Mouse (Mus musculus): Measurements from ENCODE around the gene Abhd14b. TPM values are rescaled to one million over a fixed set of nuclear protein-coding genes. Genes with fewer than 3 reads are reported as not detected.
A peak's percentile ranks its signal among the peaks of the same experiment; 100 is the strongest.

Abhd14b gene
- polyA plus RNA-seq, 1 experiment from 2014 or later: 44.1 TPM

- under 1% methylated on average over 48 of the region's 74 CpGs for WGBS
- ATAC-seq (ENCODE audit: insufficient number of reproducible peaks, low FRiP score, low TSS enrichment, low read depth): peak; percentile 73
- Histone ChIP-seq H3K27me3 (no peaks in the 10 kb centered on the region), H3K36me3 (no peaks in the 10 kb centered on the region), H3K27ac (replicated peaks) (peak within 1 kb of the TSS; percentile 90), H3K9me3 (replicated peaks) (no peaks in the 10 kb centered on the region), H3K4me2 (replicated peaks) (peak within 1 kb of the TSS; percentile 89), H3K4me1 (peaks cover 92% of the 10 kb centered on the region), H3K9ac (peak within 1 kb of the TSS; percentile 60), H3K4me3 (replicated peaks) (peak within 1 kb of the TSS; percentile 70)
Observed at GRCm38 (mm10) chr9:106453271-106454070, 6.2 kb downstream of the Abhd14b start, which contains the start of gene Pcbp4. Gene Pcbp4 (plus strand): TSS chr9:106453291.

GRCm38 (mm10) chr9:106454071-106454761 is 7.0 kb downstream of the Abhd14b start:
- Histone ChIP-seq H3K27me3 (no peaks in the 10 kb centered on the region), H3K27ac (replicated peaks) (peak overlapping the region; percentile 90), H3K9ac (peak overlapping the region; percentile 60), H3K4me2 (replicated peaks) (peak overlapping the region; percentile 89), H3K36me3 (no peaks in the 10 kb centered on the region), H3K4me3 (replicated peaks) (peak overlapping the region; percentile 70), H3K4me1 (peaks cover 84% of the 10 kb centered on the region), H3K9me3 (replicated peaks) (no peaks in the 10 kb centered on the region)
- peak; percentile 13; the same call in 1 of the 2 replicates for ATAC-seq (ENCODE audit: insufficient number of reproducible peaks, low FRiP score, low TSS enrichment, low read depth)
- 2% methylated on average over 19 of the region's 20 CpGs for WGBS

- H3K9me3 ChIP-seq (replicated peaks): no peaks in the 10 kb centered on the region
- H3K4me2 ChIP-seq (replicated peaks): peak overlapping the region; percentile 89
- WGBS: 3% methylated on average over 17 of the region's 17 CpGs
- H3K27me3 ChIP-seq: no peaks in the 10 kb centered on the region
- H3K27ac ChIP-seq (replicated peaks): peak overlapping the region; percentile 90
- peak overlapping the region; percentile 70 for H3K4me3 ChIP-seq (replicated peaks)
- peaks cover 77% of the 10 kb centered on the region for H3K4me1 ChIP-seq
- no peaks in the 10 kb centered on the region for H3K36me3 ChIP-seq
- no peak; the same call in 1 of the 2 replicates for ATAC-seq (ENCODE audit: insufficient number of reproducible peaks, low FRiP score, low TSS enrichment, low read depth)
- peak overlapping the region; percentile 60 for H3K9ac ChIP-seq
Observed at GRCm38 (mm10) chr9:106454888-106455681, 7.8 kb downstream of the Abhd14b start.

GRCm38 (mm10) chr9:106456325-106457162 is 9.3 kb downstream of the Abhd14b start:
- H3K4me3 ChIP-seq (replicated peaks): peak overlapping the region; percentile 70
- H3K36me3 ChIP-seq: peaks cover 7% of the 10 kb centered on the region
- no peaks in the 10 kb centered on the region for H3K27me3 ChIP-seq
- ATAC-seq (ENCODE audit: insufficient number of reproducible peaks, low FRiP score, low TSS enrichment, low read depth): peak; percentile 5; the same call in 1 of the 2 replicates
- H3K27ac ChIP-seq (replicated peaks): peak overlapping the region; percentile 90
- H3K9ac ChIP-seq: no peak overlapping the region
- peak overlapping the region; percentile 89 for H3K4me2 ChIP-seq (replicated peaks)
- no peaks in the 10 kb centered on the region for H3K9me3 ChIP-seq (replicated peaks)
- 31% methylated on average over 15 of the region's 15 CpGs for WGBS
- peaks cover 62% of the 10 kb centered on the region for H3K4me1 ChIP-seq

- Histone ChIP-seq H3K4me3 (replicated peaks) (peak overlapping the region; percentile 70; the same call in 1 of the 2 replicates), H3K27ac (replicated peaks) (peak overlapping the region; percentile 90), H3K4me1 (peaks cover 56% of the 10 kb centered on the region)
Observed at GRCm38 (mm10) chr9:106457163-106457559, 9.9 kb downstream of the Abhd14b start.

GRCm38 (mm10) chr9:106457920-106458319 is 10.7 kb downstream of the Abhd14b start:
- Histone ChIP-seq H3K4me1 (peaks cover 49% of the 10 kb centered on the region), H3K36me3 (peaks cover 18% of the 10 kb centered on the region), H3K9ac (no peak overlapping the region)

More at GRCm38 (mm10) chr9:106457163-106457559, 9.9 kb downstream of the Abhd14b start:
- no peaks in the 10 kb centered on the region for H3K27me3 ChIP-seq
- H3K9ac ChIP-seq: 0 out of 2 replicates have a peak overlapping the region, but pooled peaks have one; percentile 6
- WGBS: 53% methylated on average over 9 of the region's 9 CpGs
- ATAC-seq (ENCODE audit: insufficient number of reproducible peaks, low FRiP score, low TSS enrichment, low read depth): no peak
- H3K9me3 ChIP-seq (replicated peaks): no peaks in the 10 kb centered on the region
- H3K36me3 ChIP-seq: peaks cover 13% of the 10 kb centered on the region
- H3K4me2 ChIP-seq (replicated peaks): peak overlapping the region; percentile 89; the same call in 1 of the 2 replicates

GRCm38 (mm10) chr9:106459946-106460345 is 12.7 kb downstream of the Abhd14b start:
- Histone ChIP-seq H3K36me3 (peaks cover 27% of the 10 kb centered on the region), H3K9ac (no peak overlapping the region), H3K4me2 (replicated peaks) (no peak overlapping the region), H3K4me1 (peaks cover 42% of the 10 kb centered on the region), H3K9me3 (replicated peaks) (no peaks in the 10 kb centered on the region), H3K27ac (replicated peaks) (no peak overlapping the region), H3K27me3 (peaks cover 5% of the 10 kb centered on the region; the same call in 1 of the 2 replicates), H3K4me3 (replicated peaks) (no peak overlapping the region)
- WGBS: 77% methylated on average over 15 of the region's 15 CpGs
- no peak for ATAC-seq (ENCODE audit: insufficient number of reproducible peaks, low FRiP score, low TSS enrichment, low read depth)

More at GRCm38 (mm10) chr9:106457920-106458319, 10.7 kb downstream of the Abhd14b start:
- Histone ChIP-seq H3K9me3 (replicated peaks) (no peaks in the 10 kb centered on the region), H3K4me3 (replicated peaks) (no peak overlapping the region), H3K27ac (replicated peaks) (no peak overlapping the region), H3K27me3 (no peaks in the 10 kb centered on the region), H3K4me2 (replicated peaks) (no peak overlapping the region)
- WGBS: 67% methylated on average over 5 of the region's 5 CpGs
- no peak for ATAC-seq (ENCODE audit: insufficient number of reproducible peaks, low FRiP score, low TSS enrichment, low read depth)

GRCm38 (mm10) chr9:106460401-106461025 is 13.3 kb downstream of the Abhd14b start:
- ATAC-seq (ENCODE audit: insufficient number of reproducible peaks, low FRiP score, low TSS enrichment, low read depth): no peak
- H3K36me3 ChIP-seq: peaks cover 27% of the 10 kb centered on the region
- 66% methylated on average over 18 of the region's 18 CpGs for WGBS
- peaks cover 42% of the 10 kb centered on the region for H3K4me1 ChIP-seq
- no peak overlapping the region for H3K4me2 ChIP-seq (replicated peaks)
- H3K9me3 ChIP-seq (replicated peaks): no peaks in the 10 kb centered on the region
- H3K27ac ChIP-seq (replicated peaks): no peak overlapping the region
- peaks cover 5% of the 10 kb centered on the region; the same call in 1 of the 2 replicates for H3K27me3 ChIP-seq
- no peak overlapping the region for H3K4me3 ChIP-seq (replicated peaks)
- H3K9ac ChIP-seq: no peak overlapping the region

- peaks cover 42% of the 10 kb centered on the region for H3K4me1 ChIP-seq
- H3K4me2 ChIP-seq (replicated peaks): no peak overlapping the region
- H3K9me3 ChIP-seq (replicated peaks): no peaks in the 10 kb centered on the region
- no peak overlapping the region for H3K9ac ChIP-seq
- H3K27ac ChIP-seq (replicated peaks): no peak overlapping the region
- H3K36me3 ChIP-seq: peaks cover 27% of the 10 kb centered on the region
- H3K4me3 ChIP-seq (replicated peaks): no peak overlapping the region
- no peak for ATAC-seq (ENCODE audit: insufficient number of reproducible peaks, low FRiP score, low TSS enrichment, low read depth)
- peaks cover 5% of the 10 kb centered on the region; the same call in 1 of the 2 replicates for H3K27me3 ChIP-seq
- 85% methylated on average over 9 of the region's 9 CpGs for WGBS
Observed at GRCm38 (mm10) chr9:106461026-106461415, 13.8 kb downstream of the Abhd14b start.

Measured in embryonic facial prominence, embryonic 15.5 days (tissue).